Mouse (Mus musculus): ENCODE measurements around the gene Cnot4. TPM values are rescaled to one million over a fixed set of nuclear protein-coding genes. Genes with fewer than 3 reads are reported as not detected.

The Cnot4 gene
- polyA plus RNA-seq, 1 experiment from 2014 or later = 30.5 TPM

DNA sequence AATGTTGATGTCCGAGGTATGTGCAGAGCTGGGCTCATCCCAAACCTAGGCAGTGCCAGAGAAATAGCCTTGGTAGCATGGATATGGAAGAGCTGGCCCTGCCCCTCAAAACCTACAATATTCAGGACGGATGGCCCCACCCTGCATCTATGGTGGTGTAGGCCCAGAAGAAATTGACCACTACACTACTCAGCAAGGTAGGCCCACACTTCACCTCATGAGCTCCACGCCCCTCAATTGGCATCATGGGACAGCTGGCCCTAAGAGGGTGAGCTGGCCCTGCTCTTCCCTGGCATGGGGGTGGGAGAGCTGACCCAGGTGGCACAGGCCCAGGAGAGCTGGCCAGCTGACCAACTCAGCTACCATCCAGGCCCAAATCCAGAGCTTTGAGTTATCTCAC, 48.6 kb downstream of the Cnot4 start:
- ATAC-seq (replicated peaks; ENCODE audit: low FRiP score, low TSS enrichment, low read depth) (no peak), DNase-seq (ENCODE audit: low spot score) (no peak)
- 98% methylated on average over 3 of the region's 3 CpGs for WGBS
- H3K4me2 ChIP-seq (ENCODE audit: low read length) = no peak overlapping the region
- no peaks in the 10 kb centered on the region for H3K4me1 ChIP-seq (replicated peaks; ENCODE audit: control insufficient read depth, insufficient read depth, low read length)
- no peak overlapping the region for H3K9ac ChIP-seq (ENCODE audit: low read length)
- H3K4me3 ChIP-seq (ENCODE audit: low read depth, low read length) = no peak overlapping the region
- H3K9me3 ChIP-seq (ENCODE audit: control insufficient read depth, low read length) = no peaks in the 10 kb centered on the region
- no peaks in the 10 kb centered on the region for H3K36me3 ChIP-seq (ENCODE audit: control insufficient read depth, insufficient read depth, low read length)
- no peaks in the 10 kb centered on the region for H3K27me3 ChIP-seq (replicated peaks; ENCODE audit: control insufficient read depth, insufficient read depth, low read length)
- H3K27ac ChIP-seq (ENCODE audit: low read depth) = no peak overlapping the region

DNA sequence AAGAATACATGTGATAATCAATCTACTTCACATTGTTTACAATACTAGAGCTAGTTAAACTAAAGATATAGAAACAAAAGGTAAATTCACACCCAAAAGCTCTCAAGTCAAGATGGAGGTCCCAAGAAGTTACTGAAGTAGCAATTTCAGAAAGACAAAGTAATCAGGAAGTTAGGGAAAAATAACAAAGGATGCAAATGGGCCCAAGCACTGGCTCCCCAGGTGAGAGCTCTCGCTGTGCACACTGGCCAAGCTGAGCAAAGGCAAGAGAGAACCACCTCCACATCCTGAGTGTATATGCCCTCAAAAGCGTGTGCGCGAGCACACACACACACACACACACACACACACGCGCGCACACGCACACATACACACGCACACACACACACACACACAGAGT, 58.4 kb downstream of the Cnot4 start:
- H3K9me3 ChIP-seq (ENCODE audit: control insufficient read depth, low read length) = no peaks in the 10 kb centered on the region
- no peak overlapping the region for H3K4me3 ChIP-seq (ENCODE audit: low read depth, low read length)
- peaks cover 32% of the 10 kb centered on the region for H3K36me3 ChIP-seq (ENCODE audit: control insufficient read depth, insufficient read depth, low read length)
- no peak overlapping the region for H3K9ac ChIP-seq (ENCODE audit: low read length)
- no peak for ATAC-seq (replicated peaks; ENCODE audit: low FRiP score, low TSS enrichment, low read depth)
- DNase-seq (ENCODE audit: low spot score) = no peak
- H3K4me2 ChIP-seq (ENCODE audit: low read length) = no peak overlapping the region
- 95% methylated on average over 9 of the region's 9 CpGs for WGBS
- H3K27me3 ChIP-seq (replicated peaks; ENCODE audit: control insufficient read depth, insufficient read depth, low read length) = no peaks in the 10 kb centered on the region
- no peaks in the 10 kb centered on the region for H3K4me1 ChIP-seq (replicated peaks; ENCODE audit: control insufficient read depth, insufficient read depth, low read length)
- no peak overlapping the region for H3K27ac ChIP-seq (ENCODE audit: low read depth)

DNA sequence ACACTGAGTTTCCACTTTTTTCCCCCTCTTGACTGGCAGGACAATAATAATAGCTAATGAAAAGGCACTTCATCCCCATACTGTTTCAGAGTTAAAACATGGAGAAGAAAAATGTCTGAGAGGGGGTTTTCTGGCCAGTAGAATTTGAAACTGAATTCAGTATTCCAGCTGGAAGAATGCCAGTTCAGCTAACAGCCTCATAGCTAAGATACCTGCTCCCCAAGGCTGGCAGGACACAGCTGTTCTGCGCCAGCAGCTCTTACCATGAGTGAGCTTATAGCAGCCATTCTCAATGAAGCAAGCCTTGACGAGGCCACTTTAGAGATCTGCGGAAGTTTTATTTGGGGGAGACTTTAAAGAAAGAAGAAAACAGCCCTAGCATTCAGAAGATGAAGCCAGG, 62.3 kb downstream of the Cnot4 start:
- Histone ChIP-seq H3K4me1 (replicated peaks; ENCODE audit: control insufficient read depth, insufficient read depth, low read length) (no peaks in the 10 kb centered on the region), H3K9ac (ENCODE audit: low read length) (no peak overlapping the region), H3K27me3 (replicated peaks; ENCODE audit: control insufficient read depth, insufficient read depth, low read length) (no peaks in the 10 kb centered on the region), H3K9me3 (ENCODE audit: control insufficient read depth, low read length) (no peaks in the 10 kb centered on the region), H3K27ac (ENCODE audit: low read depth) (no peak overlapping the region), H3K4me3 (ENCODE audit: low read depth, low read length) (no peak overlapping the region), H3K4me2 (ENCODE audit: low read length) (no peak overlapping the region), H3K36me3 (ENCODE audit: control insufficient read depth, insufficient read depth, low read length) (peaks cover 39% of the 10 kb centered on the region)
- DNase-seq (ENCODE audit: low spot score) (no peak), ATAC-seq (replicated peaks; ENCODE audit: low FRiP score, low TSS enrichment, low read depth) (no peak)
- 74% methylated on average over 3 of the region's 3 CpGs for WGBS

DNA sequence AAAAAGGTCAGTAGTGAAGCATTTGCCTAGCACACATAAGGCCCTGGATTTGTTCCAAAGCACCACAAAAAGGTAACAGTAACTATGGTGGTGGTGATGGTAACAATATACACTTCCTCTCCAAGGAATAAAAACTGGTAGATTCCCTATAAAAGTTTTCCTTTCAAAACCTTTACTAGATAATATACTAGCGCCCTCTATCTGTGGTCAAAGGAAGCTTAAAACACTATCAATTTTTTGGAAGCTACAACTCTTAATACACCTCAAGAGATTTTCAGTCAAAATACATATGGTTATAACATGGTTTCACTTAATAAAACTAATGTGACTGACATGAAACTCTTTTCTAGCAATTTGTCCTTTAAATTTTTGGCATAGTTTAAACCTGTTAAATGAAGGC, 71.1 kb downstream of the Cnot4 start:
- H3K4me1 ChIP-seq (replicated peaks; ENCODE audit: control insufficient read depth, insufficient read depth, low read length) = no peaks in the 10 kb centered on the region
- H3K4me2 ChIP-seq (ENCODE audit: low read length) = no peak overlapping the region
- H3K27me3 ChIP-seq (replicated peaks; ENCODE audit: control insufficient read depth, insufficient read depth, low read length) = no peaks in the 10 kb centered on the region
- peaks cover 25% of the 10 kb centered on the region for H3K36me3 ChIP-seq (ENCODE audit: control insufficient read depth, insufficient read depth, low read length)
- H3K27ac ChIP-seq (ENCODE audit: low read depth) = no peak overlapping the region
- 13% methylated on average over 1 of the region's 1 CpGs for WGBS
- no peaks in the 10 kb centered on the region for H3K9me3 ChIP-seq (ENCODE audit: control insufficient read depth, low read length)
- DNase-seq (ENCODE audit: low spot score) (no peak), ATAC-seq (replicated peaks; ENCODE audit: low FRiP score, low TSS enrichment, low read depth) (no peak)
- H3K9ac ChIP-seq (ENCODE audit: low read length) = no peak overlapping the region
- no peak overlapping the region for H3K4me3 ChIP-seq (ENCODE audit: low read depth, low read length)

DNA sequence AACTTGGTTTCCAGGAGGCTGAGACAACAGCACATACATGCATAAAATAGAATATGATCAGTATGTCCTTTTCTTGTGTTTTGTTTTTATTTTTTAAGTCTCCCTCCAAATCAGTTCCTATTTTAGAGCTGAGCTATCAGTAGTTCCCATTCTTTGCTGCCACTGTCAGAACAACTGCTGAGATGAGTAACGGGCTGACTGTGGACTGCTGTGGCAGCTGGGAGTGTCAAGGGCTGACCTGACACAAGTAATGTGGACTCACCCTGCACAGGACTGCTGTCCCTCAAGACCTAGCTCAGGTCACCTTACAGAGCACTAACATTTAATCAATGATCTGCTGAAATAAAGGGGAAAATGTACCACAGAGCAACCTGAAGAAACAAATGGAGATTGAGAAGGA, 90.4 kb downstream of the Cnot4 start:
- no peak for ATAC-seq (replicated peaks; ENCODE audit: low FRiP score, low TSS enrichment, low read depth)
- H3K4me2 ChIP-seq (ENCODE audit: low read length) = no peak overlapping the region
- no peak overlapping the region for H3K9ac ChIP-seq (ENCODE audit: low read length)
- WGBS = 91% methylated on average over 1 of the region's 1 CpGs
- H3K36me3 ChIP-seq (ENCODE audit: control insufficient read depth, insufficient read depth, low read length) = 0 out of 2 replicates have a peak, but pooled peaks cover 6% of the 10 kb centered on the region
- no peak for DNase-seq (ENCODE audit: low spot score)
- H3K27ac ChIP-seq (ENCODE audit: low read depth) = no peak overlapping the region
- no peaks in the 10 kb centered on the region for H3K9me3 ChIP-seq (ENCODE audit: control insufficient read depth, low read length)
- H3K27me3 ChIP-seq (replicated peaks; ENCODE audit: control insufficient read depth, insufficient read depth, low read length) = no peaks in the 10 kb centered on the region
- H3K4me1 ChIP-seq (replicated peaks; ENCODE audit: control insufficient read depth, insufficient read depth, low read length) = no peaks in the 10 kb centered on the region
- H3K4me3 ChIP-seq (ENCODE audit: low read depth, low read length) = no peak overlapping the region

DNA sequence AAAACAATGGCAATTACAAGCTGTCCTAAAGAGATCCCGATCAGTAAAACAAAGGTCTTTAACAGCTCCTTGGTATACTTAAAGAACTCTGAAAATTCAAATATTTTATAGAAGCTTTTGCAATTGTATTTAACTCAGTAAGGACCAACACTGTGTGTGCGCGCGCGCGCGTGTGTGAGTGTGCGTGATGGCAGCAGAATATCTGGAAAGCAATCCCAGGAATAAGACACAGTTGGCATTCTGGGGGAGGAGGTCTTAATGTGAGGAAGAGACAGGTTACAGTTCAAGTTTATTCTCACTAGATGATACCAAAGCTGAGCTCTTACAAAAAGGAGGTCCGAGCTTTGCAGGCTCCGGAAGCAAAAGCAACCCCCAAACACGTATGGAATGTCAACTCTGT, 100.2 kb downstream of the Cnot4 start:
- ATAC-seq (replicated peaks; ENCODE audit: low FRiP score, low TSS enrichment, low read depth) = no peak

DNA sequence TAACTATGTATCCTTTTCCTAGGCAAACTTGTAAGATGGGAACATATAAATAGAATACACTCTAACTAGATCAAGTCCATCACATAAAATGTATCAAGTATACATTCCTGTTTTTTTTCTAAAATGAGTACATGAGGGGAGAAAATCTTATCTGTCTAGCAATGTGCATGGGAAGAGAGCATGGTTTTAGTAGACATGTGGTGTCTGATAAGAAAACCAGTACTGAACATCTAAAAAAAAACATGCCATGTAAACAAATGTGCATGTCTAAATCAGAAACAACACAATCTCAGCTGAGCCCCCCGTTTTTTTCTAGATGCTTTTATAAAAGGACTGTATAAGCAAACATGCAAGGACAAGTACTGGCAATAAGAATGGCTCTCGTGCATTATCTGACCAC, 100.8 kb downstream of the Cnot4 start:
- WGBS = 78% methylated on average over 2 of the region's 2 CpGs
- no peak for DNase-seq (ENCODE audit: low spot score)

More for the DNA sequence above, 100.2 kb downstream of the Cnot4 start:
- Histone ChIP-seq H3K36me3 (ENCODE audit: control insufficient read depth, insufficient read depth, low read length) (no peaks in the 10 kb centered on the region), H3K27me3 (replicated peaks; ENCODE audit: control insufficient read depth, insufficient read depth, low read length) (no peaks in the 10 kb centered on the region), H3K27ac (ENCODE audit: low read depth) (no peak overlapping the region), H3K9ac (ENCODE audit: low read length) (no peak overlapping the region), H3K9me3 (ENCODE audit: control insufficient read depth, low read length) (no peaks in the 10 kb centered on the region), H3K4me2 (ENCODE audit: low read length) (no peak overlapping the region), H3K4me1 (replicated peaks; ENCODE audit: control insufficient read depth, insufficient read depth, low read length) (no peaks in the 10 kb centered on the region), H3K4me3 (ENCODE audit: low read depth, low read length) (no peak overlapping the region)
- 93% methylated on average over 11 of the region's 11 CpGs for WGBS
- DNase-seq (ENCODE audit: low spot score) = no peak

DNA sequence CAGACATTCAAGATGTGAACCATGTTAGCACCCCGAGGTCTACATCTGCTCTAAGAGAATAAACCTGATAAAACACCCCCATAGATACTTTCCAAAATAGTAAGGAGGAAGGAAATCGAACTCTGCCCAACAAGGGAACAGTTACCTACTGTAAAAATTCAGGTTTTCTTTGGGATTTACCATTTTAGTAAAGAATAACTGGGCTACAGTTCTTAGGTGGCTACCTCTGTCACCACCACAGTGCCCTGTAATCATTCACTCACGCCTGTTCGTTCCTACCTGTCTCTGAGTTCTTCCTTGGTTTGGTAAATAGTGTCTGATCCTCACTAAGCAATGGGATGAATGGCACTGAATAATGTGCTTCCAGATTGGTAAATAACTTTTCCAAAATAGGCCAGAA, 102.7 kb downstream of the Cnot4 start:
- H3K27ac ChIP-seq (ENCODE audit: low read depth) = no peak overlapping the region
- H3K4me2 ChIP-seq (ENCODE audit: low read length) = no peak overlapping the region
- no peaks in the 10 kb centered on the region for H3K27me3 ChIP-seq (replicated peaks; ENCODE audit: control insufficient read depth, insufficient read depth, low read length)
- H3K36me3 ChIP-seq (ENCODE audit: control insufficient read depth, insufficient read depth, low read length) = no peaks in the 10 kb centered on the region
- DNase-seq (ENCODE audit: low spot score) (peak; percentile 9), ATAC-seq (replicated peaks; ENCODE audit: low FRiP score, low TSS enrichment, low read depth) (no peak)
- no peaks in the 10 kb centered on the region for H3K4me1 ChIP-seq (replicated peaks; ENCODE audit: control insufficient read depth, insufficient read depth, low read length)
- no peak overlapping the region for H3K4me3 ChIP-seq (ENCODE audit: low read depth, low read length)
- H3K9me3 ChIP-seq (ENCODE audit: control insufficient read depth, low read length) = no peaks in the 10 kb centered on the region
- 92% methylated on average over 4 of the region's 4 CpGs for WGBS
- no peak overlapping the region for H3K9ac ChIP-seq (ENCODE audit: low read length)

More for the DNA sequence above, 100.8 kb downstream of the Cnot4 start:
- H3K27me3 ChIP-seq (replicated peaks; ENCODE audit: control insufficient read depth, insufficient read depth, low read length) = no peaks in the 10 kb centered on the region
- no peak overlapping the region for H3K27ac ChIP-seq (ENCODE audit: low read depth)
- H3K4me1 ChIP-seq (replicated peaks; ENCODE audit: control insufficient read depth, insufficient read depth, low read length) = no peaks in the 10 kb centered on the region
- no peak overlapping the region for H3K4me2 ChIP-seq (ENCODE audit: low read length)
- no peaks in the 10 kb centered on the region for H3K9me3 ChIP-seq (ENCODE audit: control insufficient read depth, low read length)
- no peaks in the 10 kb centered on the region for H3K36me3 ChIP-seq (ENCODE audit: control insufficient read depth, insufficient read depth, low read length)
- no peak for ATAC-seq (replicated peaks; ENCODE audit: low FRiP score, low TSS enrichment, low read depth)
- no peak overlapping the region for H3K9ac ChIP-seq (ENCODE audit: low read length)
- H3K4me3 ChIP-seq (ENCODE audit: low read depth, low read length) = no peak overlapping the region

DNA sequence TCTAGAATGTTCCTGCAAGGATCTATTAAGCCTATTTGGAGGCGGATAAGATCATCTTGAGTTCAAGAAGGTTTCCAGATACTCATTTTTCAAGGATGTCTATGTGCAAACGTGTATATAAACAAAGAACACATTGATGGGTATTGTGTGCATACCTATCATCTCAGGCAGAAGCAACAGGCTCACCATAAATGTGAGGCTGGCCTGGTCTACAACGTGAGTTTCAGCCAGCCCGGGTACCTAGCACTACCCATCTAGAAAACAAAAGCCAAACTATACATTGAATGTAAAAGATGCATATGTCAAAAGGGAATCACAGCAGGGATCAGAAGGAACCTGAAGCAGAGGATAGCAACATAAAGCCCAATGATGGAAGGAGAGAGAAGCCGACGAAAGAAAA, 103.3 kb downstream of the Cnot4 start:
- H3K4me1 ChIP-seq (replicated peaks; ENCODE audit: control insufficient read depth, insufficient read depth, low read length) = no peaks in the 10 kb centered on the region
- ATAC-seq (replicated peaks; ENCODE audit: low FRiP score, low TSS enrichment, low read depth) (no peak), DNase-seq (ENCODE audit: low spot score) (peak; percentile 42)
- 78% methylated on average over 6 of the region's 6 CpGs for WGBS
- no peak overlapping the region for H3K4me3 ChIP-seq (ENCODE audit: low read depth, low read length)
- H3K36me3 ChIP-seq (ENCODE audit: control insufficient read depth, insufficient read depth, low read length) = no peaks in the 10 kb centered on the region
- H3K9ac ChIP-seq (ENCODE audit: low read length) = no peak overlapping the region
- no peaks in the 10 kb centered on the region for H3K27me3 ChIP-seq (replicated peaks; ENCODE audit: control insufficient read depth, insufficient read depth, low read length)
- H3K9me3 ChIP-seq (ENCODE audit: control insufficient read depth, low read length) = no peaks in the 10 kb centered on the region
- no peak overlapping the region for H3K4me2 ChIP-seq (ENCODE audit: low read length)
- no peak overlapping the region for H3K27ac ChIP-seq (ENCODE audit: low read depth)

Data from intestine, embryonic 14.5 days (tissue).